Mouse (Mus musculus): ENCODE data around the gene Nfkbib. TPM values are rescaled to one million over a fixed set of nuclear protein-coding genes. Genes with fewer than 3 reads are reported as not detected.

Gene Nfkbib
- total RNA-seq (2018; cell fraction: chromatin; rRNA removed): 100 to 1,000 TPM in 12 of 26 experiments, 10 to 100 TPM in 13, 1 to 10 TPM in 1; 9.8 to 313 (median 82.3) TPM
- 100 to 1,000 TPM in 10 of 26 experiments, 10 to 100 TPM in 16; 32.6 to 299 (median 76.2) TPM for total RNA-seq (2018; cell fraction: cytosol; rRNA removed)
- 100 to 1,000 TPM in 16 of 26 experiments, 10 to 100 TPM in 10; 16.4 to 301 (median 129) TPM for total RNA-seq (2018; cell fraction: nucleus; rRNA removed)
- 29.5 to 40.8 TPM (median 37.9 TPM) in 3 replicates for polyA plus RNA-seq (2018)

DNA sequence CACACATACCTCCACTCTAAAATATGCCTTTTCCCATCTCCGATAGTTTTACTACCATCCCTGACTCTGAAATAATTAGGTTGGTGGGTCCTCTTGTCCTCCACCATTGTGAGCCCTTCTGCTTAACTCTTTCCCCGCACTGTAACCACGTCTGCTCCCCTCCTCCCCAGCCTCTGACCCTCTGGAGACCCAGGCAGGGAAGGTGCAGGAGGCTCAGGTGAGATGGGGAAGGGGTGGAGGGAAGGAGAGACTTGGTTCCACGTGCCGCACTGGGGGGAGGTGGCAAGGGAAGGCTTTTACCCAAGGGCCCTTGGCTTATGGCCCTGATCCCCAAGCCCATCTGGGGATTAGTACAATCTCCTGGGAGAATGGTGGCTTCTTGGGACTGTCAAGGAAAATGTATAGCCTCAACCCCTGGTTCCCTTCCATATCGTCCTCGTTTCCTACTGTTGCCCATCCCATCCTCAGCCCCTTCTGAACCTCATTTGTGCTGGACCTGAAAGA lies at the start of gene Nfkbib:
Gene Nfkbib (minus strand): TSS at position 51 of the 504 bp plus-strand sequence.
- Histone ChIP-seq H3K36me3 (ENCODE audit: inconsistent target) (peaks cover 6% of the 10 kb centered on the region), H3K4me3 (ENCODE audit: inconsistent target) (peak within 1 kb of the TSS; percentile 78), H3K79me2 (ENCODE audit: inconsistent target) (peaks cover 92% of the 10 kb centered on the region), H3K27ac (peak within 1 kb of the TSS; percentile 36)
- 83% methylated on average over 7 of the region's 7 CpGs for WGBS (ENCODE audit: missing documents)

DNA sequence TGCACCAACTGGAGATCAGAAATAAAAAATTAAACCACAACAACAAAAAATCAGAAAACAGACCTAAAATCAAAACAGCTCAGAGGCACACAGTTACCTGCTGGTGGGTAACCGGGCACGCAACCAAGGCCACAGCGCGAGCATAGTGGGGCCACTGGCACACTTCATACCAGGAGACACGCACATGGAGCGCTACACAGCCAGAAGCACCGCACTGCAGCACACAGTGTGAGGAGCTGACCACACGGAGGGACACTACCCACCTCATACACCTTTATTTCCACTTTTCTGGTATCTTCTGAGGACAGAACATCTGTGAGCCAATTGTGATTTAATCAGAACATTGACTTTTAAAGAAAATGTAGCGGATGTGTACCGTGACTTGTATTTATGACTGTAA lies 49.6 kb upstream of the Nfkbib start:
- WGBS (ENCODE audit: missing documents): 98% methylated on average over 10 of the region's 10 CpGs
- H3K4me3 ChIP-seq (ENCODE audit: inconsistent target): no peak overlapping the region
- H3K27ac ChIP-seq: no peak overlapping the region
- peaks cover 71% of the 10 kb centered on the region for H3K79me2 ChIP-seq (ENCODE audit: inconsistent target)
- peaks cover 80% of the 10 kb centered on the region for H3K36me3 ChIP-seq (ENCODE audit: inconsistent target)

DNA sequence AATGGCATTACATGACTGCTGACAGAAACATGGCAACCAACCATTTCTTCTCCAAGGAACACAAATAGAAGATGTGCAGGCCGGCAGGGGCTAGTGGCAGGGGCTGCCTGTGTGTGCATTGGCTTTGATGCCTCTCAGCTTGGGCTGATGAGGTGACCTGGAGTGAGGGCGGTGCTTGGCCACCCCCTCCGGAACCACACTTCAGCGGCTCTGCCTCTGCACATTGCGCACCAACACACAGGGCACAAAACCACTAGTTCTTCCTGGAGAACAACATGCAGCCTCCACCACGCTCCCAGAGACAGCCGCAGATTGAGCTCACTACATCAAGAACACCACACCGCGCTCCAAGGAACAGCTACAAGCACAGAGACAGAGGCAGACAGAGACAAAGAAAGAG lies 48.9 kb upstream of the Nfkbib start:
- Histone ChIP-seq H3K27ac (no peak overlapping the region), H3K36me3 (ENCODE audit: inconsistent target) (peaks cover 74% of the 10 kb centered on the region), H3K4me3 (ENCODE audit: inconsistent target) (no peak overlapping the region), H3K79me2 (ENCODE audit: inconsistent target) (peaks cover 78% of the 10 kb centered on the region)
- WGBS (ENCODE audit: missing documents): 82% methylated on average over 9 of the region's 9 CpGs

DNA sequence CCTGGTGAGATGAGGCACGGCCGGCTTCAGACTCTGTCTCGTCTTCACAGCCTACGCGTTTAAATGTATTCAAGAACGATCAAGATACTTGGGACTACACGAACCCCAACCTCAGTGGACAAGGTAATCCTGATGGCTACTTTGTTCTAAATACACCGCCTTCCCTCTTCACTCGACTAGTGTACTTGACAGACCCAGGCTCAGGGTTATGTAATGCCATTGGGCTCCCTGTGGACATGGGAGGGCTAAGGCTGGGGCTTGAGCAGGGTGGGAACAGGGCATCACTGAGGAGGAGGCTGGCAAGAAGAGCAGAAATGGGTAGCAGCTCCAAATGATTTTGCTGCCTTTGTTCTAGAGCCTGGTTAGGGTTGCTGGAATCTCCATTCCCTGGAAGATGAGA lies 47.9 kb upstream of the Nfkbib start:
- Histone ChIP-seq H3K4me3 (ENCODE audit: inconsistent target) (no peak overlapping the region), H3K27ac (no peak overlapping the region), H3K79me2 (ENCODE audit: inconsistent target) (peaks cover 78% of the 10 kb centered on the region), H3K36me3 (ENCODE audit: inconsistent target) (peaks cover 64% of the 10 kb centered on the region)
- WGBS (ENCODE audit: missing documents): 97% methylated on average over 9 of the region's 9 CpGs

DNA sequence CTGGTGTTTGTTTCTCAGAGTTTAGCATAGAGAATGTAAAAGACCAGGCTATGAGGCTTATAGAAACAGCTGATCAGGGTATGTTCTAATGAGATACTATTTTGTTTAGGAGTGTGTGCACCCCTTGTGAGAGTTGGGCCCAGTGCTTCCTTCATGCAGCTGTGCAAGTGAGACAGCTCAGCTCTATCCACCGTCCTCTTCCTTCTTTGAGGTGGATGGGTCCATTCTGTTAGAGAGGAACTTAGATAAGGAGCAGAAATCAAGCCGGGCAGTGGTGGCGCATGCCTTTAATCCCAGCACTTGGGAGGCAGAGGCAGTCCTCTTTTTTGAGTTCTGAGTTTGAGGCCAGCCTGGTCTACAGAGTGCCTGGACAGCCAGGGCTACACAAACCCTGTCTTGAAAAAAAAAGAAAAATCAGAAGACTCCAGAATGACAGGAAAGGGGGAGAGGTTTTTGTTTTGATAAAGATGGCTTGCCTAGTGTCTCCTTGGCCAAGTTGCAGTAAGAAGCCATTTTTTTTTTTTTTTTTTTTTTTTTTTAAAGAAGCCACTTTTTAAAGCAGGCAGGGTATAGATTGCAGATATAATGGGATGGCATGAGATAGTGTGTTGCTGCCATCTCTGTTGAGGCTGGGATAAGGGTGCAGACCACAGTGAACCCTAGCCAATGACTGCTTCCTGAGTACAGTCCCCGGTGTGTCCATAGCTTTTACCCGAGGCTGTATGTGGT lies 47.2 kb upstream of the Nfkbib start:
- Histone ChIP-seq H3K27ac (no peak overlapping the region), H3K36me3 (ENCODE audit: inconsistent target) (peaks cover 57% of the 10 kb centered on the region), H3K79me2 (ENCODE audit: inconsistent target) (peaks cover 78% of the 10 kb centered on the region), H3K4me3 (ENCODE audit: inconsistent target) (no peak overlapping the region)
- WGBS (ENCODE audit: missing documents): 69% methylated on average over 5 of the region's 5 CpGs

DNA sequence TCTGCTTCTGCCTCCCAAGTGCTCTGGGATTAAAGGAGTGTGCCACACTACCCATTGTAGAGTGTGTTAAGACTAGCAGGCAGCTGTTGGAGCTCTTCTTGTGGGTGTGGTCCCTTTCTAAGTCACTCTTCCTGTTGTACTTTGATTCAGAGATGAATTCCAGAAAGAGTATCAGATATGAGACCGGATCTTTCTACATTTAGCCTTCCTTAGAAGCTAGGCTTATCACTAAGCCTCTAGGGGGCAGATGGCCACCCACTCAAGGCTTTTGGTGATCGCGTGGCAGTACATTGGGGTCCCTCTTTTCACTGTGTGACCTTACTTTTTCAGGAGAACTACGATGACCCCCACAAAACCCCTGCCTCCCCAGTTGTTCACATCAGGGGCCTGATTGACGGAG lies 45.6 kb upstream of the Nfkbib start:
- H3K36me3 ChIP-seq (ENCODE audit: inconsistent target): peaks cover 47% of the 10 kb centered on the region
- H3K79me2 ChIP-seq (ENCODE audit: inconsistent target): peaks cover 67% of the 10 kb centered on the region
- H3K4me3 ChIP-seq (ENCODE audit: inconsistent target): no peak overlapping the region; the same call in 1 of the 2 replicates
- peak overlapping the region; percentile 53 for H3K27ac ChIP-seq
- WGBS (ENCODE audit: missing documents): 81% methylated on average over 5 of the region's 5 CpGs

- H3K27ac ChIP-seq: peak overlapping the region; percentile 53
- H3K4me3 ChIP-seq (ENCODE audit: inconsistent target): peak overlapping the region; percentile 71
- peaks cover 62% of the 10 kb centered on the region for H3K79me2 ChIP-seq (ENCODE audit: inconsistent target)
- WGBS (ENCODE audit: missing documents): 63% methylated on average over 4 of the region's 4 CpGs
- peaks cover 42% of the 10 kb centered on the region for H3K36me3 ChIP-seq (ENCODE audit: inconsistent target)
These were observed 45.1 kb upstream of the Nfkbib start for GRCm38 (mm10) chr7:28812436-28812835.

GRCm38 (mm10) chr7:28811640-28812275 lies 44.4 kb upstream of the Nfkbib start:
- Histone ChIP-seq H3K79me2 (ENCODE audit: inconsistent target) (peaks cover 55% of the 10 kb centered on the region), H3K36me3 (ENCODE audit: inconsistent target) (peaks cover 36% of the 10 kb centered on the region), H3K27ac (peak overlapping the region; percentile 53), H3K4me3 (ENCODE audit: inconsistent target) (peak overlapping the region; percentile 71)
- WGBS (ENCODE audit: missing documents): 5% methylated on average over 7 of the region's 7 CpGs

DNA sequence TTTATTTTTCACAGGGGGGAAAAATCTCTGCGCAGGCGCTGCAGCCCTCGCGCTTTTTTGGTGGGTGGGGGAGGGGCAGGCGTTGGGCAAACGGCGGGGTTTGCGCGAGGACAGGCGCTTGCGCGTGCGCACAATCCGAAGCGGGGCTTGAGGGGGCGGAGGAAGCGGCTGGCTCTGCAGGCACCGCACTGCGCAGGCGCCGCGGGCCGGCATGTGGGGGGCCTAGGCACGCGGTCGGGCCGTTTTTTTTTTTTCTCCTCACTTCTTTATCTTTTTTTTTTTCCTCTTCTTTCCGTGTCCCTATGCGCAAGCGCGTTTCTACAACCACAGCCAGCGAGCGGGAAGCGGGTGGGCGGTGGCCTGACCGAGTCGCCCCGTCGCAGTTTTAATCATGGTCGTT lies 43.9 kb upstream of the Nfkbib start:
- H3K79me2 ChIP-seq (ENCODE audit: inconsistent target): peaks cover 50% of the 10 kb centered on the region
- WGBS (ENCODE audit: missing documents): under 1% methylated on average over 40 of the region's 40 CpGs
- peak overlapping the region; percentile 53 for H3K27ac ChIP-seq
- H3K36me3 ChIP-seq (ENCODE audit: inconsistent target): peaks cover 30% of the 10 kb centered on the region
- H3K4me3 ChIP-seq (ENCODE audit: inconsistent target): peak overlapping the region; percentile 71

GRCm38 (mm10) chr7:28810107-28811066 lies 43.1 kb upstream of the Nfkbib start:
- Histone ChIP-seq H3K27ac (peak overlapping the region; percentile 96), H3K36me3 (ENCODE audit: inconsistent target) (peaks cover 22% of the 10 kb centered on the region), H3K79me2 (ENCODE audit: inconsistent target) (peaks cover 42% of the 10 kb centered on the region), H3K4me3 (ENCODE audit: inconsistent target) (peak overlapping the region; percentile 71)
- WGBS (ENCODE audit: missing documents): under 1% methylated on average over 64 of the region's 70 CpGs

DNA sequence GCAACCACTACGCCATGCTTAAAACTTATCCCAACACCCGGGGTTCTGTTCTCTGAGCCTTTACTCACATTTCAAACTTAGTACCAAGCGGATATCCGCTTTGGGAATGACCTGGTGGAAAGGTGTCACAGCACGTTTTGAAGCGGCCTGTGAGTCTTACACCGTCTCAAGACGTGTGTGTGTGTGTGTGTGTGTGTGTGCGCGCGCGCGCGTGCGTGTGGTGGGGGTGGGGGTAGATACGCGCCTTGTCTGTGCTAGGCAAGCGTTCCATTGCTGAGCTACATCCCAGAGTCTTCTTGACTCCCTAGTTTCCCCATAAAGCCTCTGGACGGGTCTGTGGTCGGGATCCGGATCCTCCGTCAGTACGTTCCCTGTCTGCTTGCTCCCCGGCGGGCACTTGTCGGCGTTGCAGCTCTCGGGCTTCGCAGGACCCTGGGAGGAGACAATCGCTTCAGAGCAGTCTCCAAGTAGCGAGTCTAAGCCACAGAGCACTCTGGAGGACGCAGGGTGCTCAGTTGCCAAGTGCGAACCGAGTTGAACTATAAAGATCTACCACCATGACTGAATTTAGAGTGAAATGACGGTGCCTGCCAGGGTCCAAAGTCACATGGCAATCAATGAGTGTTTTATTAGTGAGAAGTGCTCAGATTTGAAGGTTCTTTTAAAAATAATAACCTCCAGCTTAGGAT lies 42.2 kb upstream of the Nfkbib start:
- H3K4me3 ChIP-seq (ENCODE audit: inconsistent target): peak overlapping the region; percentile 68
- WGBS (ENCODE audit: missing documents): 0% methylated on average over 26 of the region's 35 CpGs

DNA sequence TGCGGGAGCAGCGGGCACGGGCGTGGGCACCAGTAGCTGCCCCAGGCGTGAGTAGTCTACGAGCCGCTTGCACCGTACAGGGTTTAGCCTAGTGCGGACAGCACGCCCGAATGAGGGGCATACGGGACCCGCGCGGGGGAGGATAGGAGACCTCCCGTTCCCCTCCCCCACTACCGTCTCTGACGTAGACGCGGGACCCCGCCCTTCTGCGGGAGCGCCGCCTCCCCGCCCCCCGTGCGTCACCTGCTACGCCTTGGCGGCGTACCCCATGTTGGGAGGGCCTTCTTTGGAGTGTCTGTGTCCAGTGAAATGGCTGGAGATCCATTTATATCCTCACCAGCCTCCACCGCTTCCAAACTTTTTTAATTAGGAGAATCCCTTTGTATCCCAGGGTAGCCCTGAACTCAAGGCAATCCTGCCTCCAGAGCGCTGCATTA lies 41.7 kb upstream of the Nfkbib start:
- 0% methylated on average over 20 of the region's 32 CpGs for WGBS (ENCODE audit: missing documents)
- H3K27ac ChIP-seq: peak overlapping the region; percentile 96
- peak overlapping the region; percentile 68 for H3K4me3 ChIP-seq (ENCODE audit: inconsistent target)
- peaks cover 8% of the 10 kb centered on the region for H3K36me3 ChIP-seq (ENCODE audit: inconsistent target)
- peaks cover 27% of the 10 kb centered on the region for H3K79me2 ChIP-seq (ENCODE audit: inconsistent target)

More for the DNA sequence above, 42.2 kb upstream of the Nfkbib start:
- H3K27ac ChIP-seq: peak overlapping the region; percentile 96
- peaks cover 13% of the 10 kb centered on the region for H3K36me3 ChIP-seq (ENCODE audit: inconsistent target)
- peaks cover 33% of the 10 kb centered on the region for H3K79me2 ChIP-seq (ENCODE audit: inconsistent target)

DNA sequence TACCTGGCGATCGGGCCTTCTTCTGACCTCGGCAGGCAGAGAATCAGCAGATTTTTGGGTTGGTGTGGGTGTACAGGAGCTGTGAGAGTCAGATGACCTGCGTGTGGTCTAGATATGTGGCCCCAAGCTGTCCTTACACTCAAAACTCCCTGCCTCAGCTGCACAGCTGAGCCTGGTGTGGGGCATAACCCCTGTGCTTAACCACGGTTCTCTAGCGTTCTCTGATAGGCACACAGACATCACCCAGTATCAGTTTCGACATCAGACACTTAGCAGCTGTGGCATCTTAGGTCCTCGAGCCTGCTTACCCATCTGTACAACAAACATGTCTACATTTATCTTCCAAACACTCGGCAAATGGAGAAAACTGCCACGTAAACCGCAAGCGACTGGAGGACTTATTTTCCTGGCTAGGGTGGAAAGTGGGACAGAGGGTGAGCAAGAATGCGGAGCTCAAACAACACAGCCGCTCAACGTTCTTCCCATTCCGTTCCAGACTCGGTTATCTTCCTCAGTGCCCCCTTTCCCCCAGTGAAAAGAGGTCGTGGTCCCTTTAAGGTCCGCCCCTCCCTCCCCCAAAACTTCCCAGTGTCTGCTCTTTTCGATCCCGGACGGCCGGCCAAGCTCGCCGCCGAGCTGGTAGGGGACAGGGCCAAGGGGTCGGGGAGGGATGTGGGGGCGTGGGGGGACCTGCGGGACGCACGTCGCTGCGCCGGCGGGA lies 41.1 kb upstream of the Nfkbib start, which contains the start of gene Hnrnpl:
Gene Hnrnpl (plus strand): TSS at position 321 of the 721 bp plus-strand sequence.
- Histone ChIP-seq H3K36me3 (ENCODE audit: inconsistent target) (peaks cover 2% of the 10 kb centered on the region; the same call in 1 of the 2 replicates), H3K79me2 (ENCODE audit: inconsistent target) (peaks cover 22% of the 10 kb centered on the region), H3K4me3 (ENCODE audit: inconsistent target) (peak within 1 kb of the TSS; percentile 68), H3K27ac (peak within 1 kb of the TSS; percentile 96)
- 3% methylated on average over 35 of the region's 35 CpGs for WGBS (ENCODE audit: missing documents)
